Mouse (Mus musculus) myocyte (in vitro differentiated cells): ENCODE data around the gene Ppp6r3. TPM values are rescaled to one million over a fixed set of nuclear protein-coding genes. Genes with fewer than 3 reads are reported as not detected.
"Not testable (repeated sequence)": the region's sequence is repeated elsewhere in the genome, so short reads cannot be mapped to it uniquely, and the experiment has no call there.

Experiments used
- H3K27me3 ChIP-seq: one replicate; pipeline ENCODE4 v1.6.1; 2011; ENCODE audit not compliant: control insufficient read depth, insufficient read depth, insufficient read length
- H3K36me3 ChIP-seq: one replicate; pipeline ENCODE4 v1.6.1; 2011; ENCODE audit not compliant: control insufficient read depth, insufficient read depth
- H3K4me2 ChIP-seq: one replicate; pipeline ENCODE4 v1.6.1; 2011; ENCODE audit warnings: low read depth, control low read depth
- H3K4me3 ChIP-seq: one replicate; pipeline ENCODE4 v1.5.1; 2011; ENCODE audit warnings: mild to moderate bottlenecking, control low read depth, moderate library complexity
- H3K79me2 ChIP-seq: one replicate; pipeline ENCODE4 v1.6.1; 2011; ENCODE audit not compliant: control insufficient read depth, insufficient read depth
- H3ac ChIP-seq: one replicate; pipeline ENCODE4 v1.6.1; 2011; ENCODE audit not compliant: control insufficient read depth, insufficient read length
- CEBPB ChIP-seq: IDR thresholded peaks from 2 replicates; pipeline ENCODE4 v1.6.1; 2011; ENCODE audit warnings: mild to moderate bottlenecking, moderate library complexity; ENCODE audit not compliant: poor library complexity, insufficient read depth, severe bottlenecking
- E2F4 ChIP-seq: IDR thresholded peaks from one replicate; pipeline ENCODE4 v1.6.1; 2011; ENCODE audit warnings: mild to moderate bottlenecking, control low read depth, moderate library complexity; ENCODE audit not compliant: insufficient read depth
- MAX ChIP-seq: IDR thresholded peaks from one replicate; pipeline ENCODE4 v1.6.1; 2011; ENCODE audit warnings: low read depth, mild to moderate bottlenecking, control low read depth
- MYOD1 ChIP-seq, 3 experiments: IDR thresholded peaks; one replicate each; pipeline ENCODE4 v1.6.1; 2011; ENCODE audit warnings: control low read depth in 2 of 3, low read depth in 2 of 3, mild to moderate bottlenecking in 2 of 3, moderate library complexity in 1 of 3; ENCODE audit not compliant: insufficient read length in 2 of 3, control insufficient read depth in 1 of 3
- MYOG ChIP-seq, 3 experiments: IDR thresholded peaks; one replicate each; pipeline ENCODE4 v1.6.1; 2011; ENCODE audit warnings: control low read depth in 2 of 3, low read depth in 2 of 3, mild to moderate bottlenecking in 2 of 3; ENCODE audit not compliant: insufficient read length in 2 of 3, control insufficient read depth in 1 of 3, insufficient read depth in 1 of 3
- POLR2A ChIP-seq: IDR thresholded peaks from one replicate; pipeline ENCODE4 v1.6.1; 2011; ENCODE audit warnings: low read depth, mild to moderate bottlenecking, control low read depth, moderate library complexity; ENCODE audit not compliant: insufficient read length
- REST ChIP-seq: IDR thresholded peaks from one replicate; pipeline ENCODE4 v1.6.1; 2011; ENCODE audit warnings: mild to moderate bottlenecking, control low read depth, moderate library complexity; ENCODE audit not compliant: insufficient read depth, insufficient read length
- SRF ChIP-seq: IDR thresholded peaks from one replicate; pipeline ENCODE4 v1.6.1; 2011; ENCODE audit warnings: low read depth; ENCODE audit not compliant: control insufficient read depth, insufficient read length
- TCF12 ChIP-seq: IDR thresholded peaks from one replicate; pipeline ENCODE4 v1.6.1; 2011; ENCODE audit warnings: mild to moderate bottlenecking, control low read depth; ENCODE audit not compliant: poor library complexity, insufficient read depth, severe bottlenecking
- TCF3 ChIP-seq: IDR thresholded peaks from one replicate; pipeline ENCODE4 v1.6.1; 2011; ENCODE audit warnings: low read depth, control low read depth; ENCODE audit not compliant: insufficient read length
- USF1 ChIP-seq: IDR thresholded peaks from one replicate; pipeline ENCODE4 v1.6.1; 2011; ENCODE audit warnings: low read depth, mild to moderate bottlenecking, control low read depth, moderate library complexity
- polyA plus RNA-seq: library from polyadenylated mRNA; unstranded; fragments of >200 nt; fragmentation: generic; extraction: Trizol; gene quantifications from one replicate; pipeline ENCODE4 v1.2.1, GENCODE M21; 2012; ENCODE audit warnings: missing spikeins

The Ppp6r3 gene
- polyA plus RNA-seq, 1 experiment: 20.2 TPM

DNA sequence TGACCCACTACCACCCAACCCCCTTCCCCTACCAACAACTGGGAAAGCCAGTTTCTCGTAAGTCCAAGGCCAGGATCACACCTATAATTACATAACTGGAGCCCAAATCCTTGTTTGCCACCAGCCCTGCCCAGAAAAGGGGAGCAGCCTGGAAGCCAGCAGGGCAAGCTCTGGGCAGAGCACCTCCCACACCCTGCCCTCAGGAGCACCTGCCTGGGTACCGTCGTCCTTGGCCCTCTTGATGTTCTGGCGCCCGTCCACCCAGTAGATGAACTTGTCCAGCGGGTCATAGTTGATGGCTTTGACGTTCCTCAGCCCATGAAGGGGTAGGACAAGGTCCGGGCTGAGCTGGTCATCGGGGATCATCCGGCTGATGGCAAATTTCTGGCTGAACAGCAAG, 34.3 kb upstream of the Ppp6r3 start:
- no peak overlapping the region for H3K4me2 ChIP-seq
- H3K79me2 ChIP-seq: no peaks in the 10 kb centered on the region
- H3ac ChIP-seq: no peak overlapping the region
- H3K4me3 ChIP-seq: no peak overlapping the region
- peaks cover 19% of the 10 kb centered on the region for H3K36me3 ChIP-seq
- no peaks in the 10 kb centered on the region for H3K27me3 ChIP-seq
- no peak for TF ChIP-seq TCF3
- no peak for TF ChIP-seq MYOD1 (IDR thresholded peaks at IDR 0.05; ENCODE audit: control insufficient read depth in 1 of 3, insufficient read length in 2 of 3, low read depth in 2 of 3)
- no peak for TF ChIP-seq SRF
- TF ChIP-seq E2F4: no peak
- TF ChIP-seq POLR2A: no peak

DNA sequence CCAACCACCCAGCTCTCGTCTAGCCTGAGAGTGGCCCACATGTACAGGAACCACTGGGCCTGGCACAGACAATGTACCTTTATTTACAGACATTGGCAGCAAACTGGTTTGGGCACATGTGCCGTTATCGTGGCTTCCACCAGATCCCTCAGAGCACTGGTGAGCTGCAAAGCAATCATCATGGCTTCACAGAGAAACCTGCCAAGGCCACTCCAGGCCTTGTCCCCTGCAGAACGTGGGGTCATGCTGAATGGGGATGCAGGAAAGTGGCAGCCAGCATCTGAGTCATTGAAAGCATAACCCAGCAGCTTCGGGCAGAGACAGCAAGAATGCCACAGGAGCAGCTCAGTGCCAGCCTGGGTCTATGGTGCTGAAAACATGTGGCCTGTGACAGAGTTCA, 18.8 kb upstream of the Ppp6r3 start:
- Histone ChIP-seq H3K4me3 (no peak overlapping the region), H3K27me3 (no peaks in the 10 kb centered on the region), H3K36me3 (peaks cover 16% of the 10 kb centered on the region), H3K4me2 (no peak overlapping the region), H3ac (no peak overlapping the region), H3K79me2 (no peaks in the 10 kb centered on the region)
- TF ChIP-seq USF1 (no peak), TCF12 (no peak), MAX (no peak), E2F4 (no peak), MYOD1 (IDR thresholded peaks at IDR 0.05; ENCODE audit: control insufficient read depth in 1 of 3, insufficient read length in 2 of 3, low read depth in 2 of 3) (no peak), SRF (no peak), TCF3 (no peak), REST (no peak)

DNA sequence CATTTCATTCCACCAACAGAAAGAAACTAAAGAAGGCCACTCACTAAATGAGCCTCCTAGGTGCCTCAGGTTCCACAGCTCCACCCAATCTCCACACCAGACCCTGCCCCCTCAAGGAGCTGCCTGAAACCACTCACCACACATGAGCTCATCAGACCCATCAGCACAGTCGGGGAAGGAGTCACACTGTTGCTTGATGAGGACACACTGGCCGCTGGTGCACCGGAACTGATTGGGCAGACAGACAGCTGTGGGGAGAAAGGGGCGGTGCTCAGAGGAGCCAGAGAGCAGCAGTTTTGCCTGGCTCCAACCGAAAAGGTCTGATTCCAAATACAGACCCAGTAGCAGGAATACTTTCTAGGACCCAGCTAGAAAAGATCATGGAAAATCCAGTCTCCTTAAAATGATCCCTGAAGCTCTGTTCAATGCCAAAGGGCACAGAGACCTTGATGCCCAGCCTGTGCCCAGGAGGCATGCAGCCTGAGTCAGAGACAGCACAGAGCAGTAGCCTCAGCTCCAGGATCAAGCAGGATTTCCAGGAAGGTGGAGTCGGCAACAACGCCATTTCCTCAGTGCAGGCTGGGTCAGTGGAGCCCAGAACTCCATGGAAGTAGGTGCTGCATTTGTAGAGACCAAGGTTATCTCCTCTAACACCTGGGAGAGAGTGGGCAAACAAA, 18.0 kb upstream of the Ppp6r3 start:
- TF ChIP-seq MAX: no peak
- no peak for TF ChIP-seq REST
- Histone ChIP-seq H3K36me3 (peaks cover 15% of the 10 kb centered on the region), H3K27me3 (no peaks in the 10 kb centered on the region), H3K4me2 (no peak overlapping the region), H3K4me3 (no peak overlapping the region), H3ac (no peak overlapping the region), H3K79me2 (no peaks in the 10 kb centered on the region)

DNA sequence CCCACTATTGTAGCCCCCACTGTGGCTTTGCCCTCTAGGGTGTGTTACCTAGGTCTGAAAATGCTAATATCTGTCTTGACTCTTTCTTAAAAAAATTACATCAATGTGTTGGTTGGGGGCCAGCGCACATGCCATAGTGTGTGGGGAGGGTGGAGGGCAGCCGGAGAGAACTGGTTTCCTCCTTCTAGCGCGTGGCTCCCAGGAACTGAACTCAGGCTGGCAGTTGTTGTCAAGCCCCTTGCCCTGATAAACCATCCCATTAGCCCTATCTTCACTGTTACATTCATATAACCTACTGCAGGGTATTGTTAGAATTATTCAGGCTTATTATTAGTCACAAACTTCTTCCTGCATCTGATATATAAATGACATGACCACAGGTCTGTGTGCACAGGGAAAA, 14.4 kb upstream of the Ppp6r3 start:
- Histone ChIP-seq H3K36me3 (peaks cover 14% of the 10 kb centered on the region), H3ac (no peak overlapping the region)
- no peak for TF ChIP-seq SRF

DNA sequence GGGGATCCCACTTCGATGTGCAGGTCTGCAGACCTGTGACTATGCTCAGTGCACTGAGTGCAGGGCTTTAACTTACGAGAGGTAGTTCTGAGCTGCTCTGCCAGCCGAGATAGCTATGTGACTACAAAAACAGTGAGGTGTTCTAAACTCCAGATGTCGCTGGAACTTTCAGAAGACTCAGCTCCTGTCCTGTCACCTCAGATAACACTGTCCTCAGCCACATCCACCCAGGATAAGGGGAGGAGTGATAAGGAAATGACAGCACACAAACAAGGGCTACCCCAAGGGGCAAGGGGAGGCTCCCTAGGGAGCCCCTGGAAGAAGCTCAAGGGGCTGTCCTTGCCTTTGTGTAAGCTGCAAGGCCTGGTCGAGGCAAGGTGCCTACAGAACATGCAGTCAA, 14.0 kb upstream of the Ppp6r3 start:
- no peak overlapping the region for H3K4me2 ChIP-seq
- no peak overlapping the region for H3K4me3 ChIP-seq
- H3K79me2 ChIP-seq: no peaks in the 10 kb centered on the region
- no peak overlapping the region for H3ac ChIP-seq
- TF ChIP-seq MYOD1 (IDR thresholded peaks at IDR 0.05; ENCODE audit: control insufficient read depth in 1 of 3, insufficient read length in 2 of 3, low read depth in 2 of 3) (no peak), TCF3 (no peak), CEBPB (no peak), POLR2A (no peak), USF1 (no peak), MAX (no peak), MYOG (IDR thresholded peaks at IDR 0.05; ENCODE audit: control insufficient read depth in 1 of 3, insufficient read depth in 1 of 3, insufficient read length in 2 of 3, low read depth in 2 of 3) (no peak), SRF (no peak), REST (no peak)
- H3K27me3 ChIP-seq: no peaks in the 10 kb centered on the region
- peaks cover 12% of the 10 kb centered on the region for H3K36me3 ChIP-seq

More for the DNA sequence above, 14.4 kb upstream of the Ppp6r3 start:
- Histone ChIP-seq H3K4me2 (no peak overlapping the region), H3K27me3 (no peaks in the 10 kb centered on the region), H3K79me2 (no peaks in the 10 kb centered on the region), H3K4me3 (no peak overlapping the region)

DNA sequence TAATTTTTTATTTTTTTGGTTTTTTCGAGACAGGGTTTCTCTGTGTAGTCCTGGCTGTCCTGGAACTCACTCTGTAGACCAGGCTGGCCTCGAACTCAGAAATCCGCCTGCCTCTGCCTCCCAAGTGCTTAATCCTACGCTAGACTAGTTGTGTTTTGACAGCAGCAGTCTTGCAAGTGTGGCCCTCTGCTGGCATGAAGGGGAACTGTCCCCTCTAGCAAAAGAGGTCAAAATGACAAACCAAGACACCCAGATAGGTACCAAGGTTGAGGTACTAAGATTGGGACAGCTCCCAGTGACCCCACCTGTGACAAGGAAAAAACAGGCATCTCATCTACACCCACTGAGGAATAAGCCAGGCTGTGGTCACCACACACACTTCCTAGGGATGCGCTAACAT, 12.2 kb upstream of the Ppp6r3 start:
- not testable (repeated sequence) for H3K4me3 ChIP-seq, H3ac ChIP-seq, H3K27me3 ChIP-seq, H3K4me2 ChIP-seq, H3K79me2 ChIP-seq
- H3K36me3 ChIP-seq: peaks cover 17% of the 10 kb centered on the region
